Mouse (Mus musculus) liver, adult 2 months (tissue): Measurements from ENCODE around the gene Pus7l.

Experiments
- CTCF ChIP-seq: fragments of 200-500 bp; IDR thresholded peaks from 2 replicates; pipeline ENCODE4 v1.5.1; 2011; ENCODE audit warnings: low read depth, low read length, control low read depth
- POLR2A ChIP-seq: fragments of 200-500 bp; IDR thresholded peaks from 2 replicates; pipeline ENCODE4 v1.6.1; 2011; ENCODE audit warnings: low read length, control low read depth; ENCODE audit not compliant: insufficient read depth; ENCODE audit errors: extremely low read depth

GRCm38 (mm10) chr15:94478706-94479105 lies 64.6 kb downstream of the Pus7l start:
- no peak for TF ChIP-seq CTCF
- TF ChIP-seq POLR2A = no peak
